Mouse (Mus musculus) spleen, postnatal 4 days (tissue): ENCODE data around the gene Dap.

ENCODE experiments used
- DNase-seq, 2 experiments: peaks; one replicate each; pipeline ENCODE4 v3.0.0; 2022; ENCODE audit warnings: low spot score in 2 of 2

The Dap gene

GRCm38 (mm10) chr15:31262361-31262760 is 38.2 kb downstream of the Dap start:
- DNase-seq = no peak

- peak; percentile 42 to 75 for DNase-seq
Measured at GRCm38 (mm10) chr15:31264827-31265226, 40.7 kb downstream of the Dap start.

- DNase-seq = no peak
Measured at GRCm38 (mm10) chr15:31265404-31265803, 41.3 kb downstream of the Dap start.

- no peak for DNase-seq
Measured at GRCm38 (mm10) chr15:31265845-31266244, 41.7 kb downstream of the Dap start.

- DNase-seq = no peak
Measured at GRCm38 (mm10) chr15:31268148-31268547, 44.0 kb downstream of the Dap start.

- DNase-seq = no peak
Measured at GRCm38 (mm10) chr15:31269558-31269957, 45.4 kb downstream of the Dap start.

GRCm38 (mm10) chr15:31272695-31273094 is 48.6 kb downstream of the Dap start:
- no peak for DNase-seq

- no peak for DNase-seq
Measured at GRCm38 (mm10) chr15:31273509-31273908, 49.4 kb downstream of the Dap start.

GRCm38 (mm10) chr15:31278090-31278489 is 54.0 kb downstream of the Dap start:
- no peak for DNase-seq

GRCm38 (mm10) chr15:31279120-31279519 is 55.0 kb downstream of the Dap start:
- no peak for DNase-seq

GRCm38 (mm10) chr15:31279577-31280004 is 55.5 kb downstream of the Dap start:
- no peak for DNase-seq

- no peak for DNase-seq
Measured at GRCm38 (mm10) chr15:31280059-31280458, 55.9 kb downstream of the Dap start.

GRCm38 (mm10) chr15:31280683-31281082 is 56.6 kb downstream of the Dap start:
- DNase-seq = no peak

GRCm38 (mm10) chr15:31281830-31282229 is 57.7 kb downstream of the Dap start:
- no peak for DNase-seq

GRCm38 (mm10) chr15:31282353-31282752 is 58.2 kb downstream of the Dap start:
- no peak for DNase-seq

GRCm38 (mm10) chr15:31284142-31284541 is 60.0 kb downstream of the Dap start:
- DNase-seq = no peak

- no peak for DNase-seq
Measured at GRCm38 (mm10) chr15:31284922-31285631, 61.0 kb downstream of the Dap start.

GRCm38 (mm10) chr15:31285695-31286094 is 61.6 kb downstream of the Dap start:
- DNase-seq = no peak

- DNase-seq = no peak
Measured at GRCm38 (mm10) chr15:31292627-31293026, 68.5 kb downstream of the Dap start.

- no peak for DNase-seq
Measured at GRCm38 (mm10) chr15:31294311-31294710, 70.2 kb downstream of the Dap start.

- no peak for DNase-seq
Measured at GRCm38 (mm10) chr15:31296882-31297776, 73.0 kb downstream of the Dap start.

- no peak for DNase-seq
Measured at GRCm38 (mm10) chr15:31297777-31298137, 73.6 kb downstream of the Dap start.
